Mouse (Mus musculus): ENCODE results near the gene Tspan18.
A peak's percentile ranks its signal among the peaks of the same experiment; 100 is the strongest.

The Tspan18 gene

GRCm38 (mm10) chr2:93339373-93340106 is 5.2 kb upstream of the Tspan18 start:
- no peak for DNase-seq (ENCODE audit: extremely low spot score)

GRCm38 (mm10) chr2:93335996-93336395 is 1.7 kb upstream of the Tspan18 start:
- DNase-seq (ENCODE audit: extremely low spot score) = no peak

- peak; percentile 91 for DNase-seq (ENCODE audit: extremely low spot score)
Measured at GRCm38 (mm10) chr2:93333241-93333816, 976 bp downstream of the Tspan18 start.

- DNase-seq (ENCODE audit: extremely low spot score) = no peak
Measured at GRCm38 (mm10) chr2:93332277-93332676, 2.0 kb downstream of the Tspan18 start.

- no peak for DNase-seq (ENCODE audit: extremely low spot score)
Measured at GRCm38 (mm10) chr2:93331121-93331520, 3.2 kb downstream of the Tspan18 start.

GRCm38 (mm10) chr2:93329120-93329519 is 5.2 kb downstream of the Tspan18 start:
- no peak for DNase-seq (ENCODE audit: extremely low spot score)

- no peak for DNase-seq (ENCODE audit: extremely low spot score)
Measured at GRCm38 (mm10) chr2:93327915-93328555, 6.3 kb downstream of the Tspan18 start.

- no peak for DNase-seq (ENCODE audit: extremely low spot score)
Measured at GRCm38 (mm10) chr2:93324681-93325080, 9.6 kb downstream of the Tspan18 start.

- no peak for DNase-seq (ENCODE audit: extremely low spot score)
Measured at GRCm38 (mm10) chr2:93321946-93322345, 12.4 kb downstream of the Tspan18 start.

GRCm38 (mm10) chr2:93320267-93320666 is 14.0 kb downstream of the Tspan18 start:
- no peak for DNase-seq (ENCODE audit: extremely low spot score)

GRCm38 (mm10) chr2:93319598-93319997 is 14.7 kb downstream of the Tspan18 start:
- no peak for DNase-seq (ENCODE audit: extremely low spot score)

- no peak for DNase-seq (ENCODE audit: extremely low spot score)
Measured at GRCm38 (mm10) chr2:93318781-93319349, 15.4 kb downstream of the Tspan18 start.

- peak; percentile 26 for DNase-seq (ENCODE audit: extremely low spot score)
Measured at GRCm38 (mm10) chr2:93313768-93314632, 20.3 kb downstream of the Tspan18 start.

- DNase-seq (ENCODE audit: extremely low spot score) = no peak
Measured at GRCm38 (mm10) chr2:93312458-93312857, 21.8 kb downstream of the Tspan18 start.

GRCm38 (mm10) chr2:93309724-93310413 is 24.4 kb downstream of the Tspan18 start:
- no peak for DNase-seq (ENCODE audit: extremely low spot score)

- no peak for DNase-seq (ENCODE audit: extremely low spot score)
Measured at GRCm38 (mm10) chr2:93306898-93307297, 27.4 kb downstream of the Tspan18 start.

GRCm38 (mm10) chr2:93304273-93304634 is 30.1 kb downstream of the Tspan18 start:
- DNase-seq (ENCODE audit: extremely low spot score) = no peak

GRCm38 (mm10) chr2:93303585-93304272 is 30.6 kb downstream of the Tspan18 start:
- peak; percentile 52 for DNase-seq (ENCODE audit: extremely low spot score)

GRCm38 (mm10) chr2:93303260-93303584 is 31.1 kb downstream of the Tspan18 start:
- no peak for DNase-seq (ENCODE audit: extremely low spot score)

GRCm38 (mm10) chr2:93297656-93298055 is 36.6 kb downstream of the Tspan18 start:
- DNase-seq (ENCODE audit: extremely low spot score) = no peak

All from embryo, embryonic 9.5 days (tissue).